Mouse (Mus musculus) liver, embryonic 16.5 days (tissue): ENCODE measurements at regions not wholly inside any gene's neighbourhood (a gene's known extent, or its start where the extent isn't known, plus 50 kb on each side); places are given as distances from the start of the nearest gene placed in this dataset.
"Not testable (repeated sequence)": the region's sequence is repeated elsewhere in the genome, so short reads cannot be mapped to it uniquely, and the experiment has no call there.

ENCODE experiments used
- ATAC-seq: fragments of 200-750 bp; cut with Nextera tagmentation; 2 replicates; pipeline ENCODE4 v1.8.0; 2017; ENCODE audit warnings: low read depth, mild to moderate bottlenecking, moderate number of reproducible peaks, moderate library complexity
- H3K27ac ChIP-seq: fragments of 300-500 bp; sonication (generic); 2 replicates; pipeline ENCODE4 v1.5.1; 2014; ENCODE audit warnings: mild to moderate bottlenecking, low read length
- H3K27me3 ChIP-seq: fragments of 300-500 bp; sonication (generic); 2 replicates; pipeline ENCODE4 v1.6.1; 2014; ENCODE audit warnings: low read depth, low read length, mixed read lengths; ENCODE audit not compliant: control insufficient read depth, insufficient read depth
- H3K36me3 ChIP-seq: fragments of 300-500 bp; sonication (generic); 2 replicates; pipeline ENCODE4 v1.6.1; 2014; ENCODE audit warnings: mild to moderate bottlenecking; ENCODE audit not compliant: control insufficient read depth, insufficient read depth
- H3K4me1 ChIP-seq: fragments of 300-500 bp; sonication (generic); 2 replicates; pipeline ENCODE4 v1.6.1; 2014; ENCODE audit warnings: low read depth, low read length, mixed read lengths; ENCODE audit not compliant: control insufficient read depth
- H3K4me2 ChIP-seq: fragments of 300-500 bp; sonication (generic); 2 replicates; pipeline ENCODE4 v1.6.1; 2014; ENCODE audit warnings: low read depth, low read length, mixed read lengths
- H3K4me3 ChIP-seq: fragments of 300-500 bp; sonication (generic); 2 replicates; pipeline ENCODE4 v1.5.1; 2014; ENCODE audit warnings: low read depth, mild to moderate bottlenecking, low read length
- H3K9ac ChIP-seq: fragments of 300-500 bp; sonication (generic); 2 replicates; pipeline ENCODE4 v1.6.1; 2014; ENCODE audit warnings: low read depth, low read length
- H3K9me3 ChIP-seq: fragments of 300-500 bp; sonication (generic); replicated peaks from 2 replicates; pipeline ENCODE4 v1.6.1; 2016; ENCODE audit warnings: low read length; ENCODE audit not compliant: control insufficient read depth
- WGBS: fragments of 180-500 bp; shearing (Covaris S2); extraction: QIAGEN DNeasy Blood & Tissue Kit; methylation state at CpG from one replicate; pipeline ENCODE4 v1.1.7; 2014; ENCODE audit not compliant: insufficient replicate concordance; 5-methylcytosine and 5-hydroxymethylcytosine counted together

DNA sequence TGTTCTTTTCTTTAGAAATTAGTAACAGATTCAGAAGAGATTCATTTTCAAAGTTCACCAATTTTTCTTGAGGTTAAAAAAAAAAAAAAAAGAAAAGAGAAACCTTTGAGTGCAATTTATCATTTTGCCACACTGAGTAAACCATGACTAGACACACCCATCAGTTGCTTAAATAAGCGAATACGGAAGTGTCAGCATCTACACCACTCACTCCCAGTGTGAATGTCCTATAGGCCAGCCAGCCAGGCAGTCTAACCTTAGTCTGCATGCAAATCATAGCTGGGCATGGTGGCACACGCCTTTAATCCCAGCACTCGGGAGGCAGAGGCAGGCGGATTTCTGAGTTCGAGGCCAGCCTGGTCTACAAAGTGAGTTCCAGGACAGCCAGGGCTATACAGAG is 498.6 kb downstream of the Bnc2 start:
- not testable (repeated sequence) for H3K4me3 ChIP-seq, H3K4me1 ChIP-seq, H3K27ac ChIP-seq, H3K9me3 ChIP-seq, H3K9ac ChIP-seq, H3K27me3 ChIP-seq, ATAC-seq, H3K4me2 ChIP-seq, H3K36me3 ChIP-seq
- WGBS, result 63% methylated on average over 6 of the region's 6 CpGs

DNA sequence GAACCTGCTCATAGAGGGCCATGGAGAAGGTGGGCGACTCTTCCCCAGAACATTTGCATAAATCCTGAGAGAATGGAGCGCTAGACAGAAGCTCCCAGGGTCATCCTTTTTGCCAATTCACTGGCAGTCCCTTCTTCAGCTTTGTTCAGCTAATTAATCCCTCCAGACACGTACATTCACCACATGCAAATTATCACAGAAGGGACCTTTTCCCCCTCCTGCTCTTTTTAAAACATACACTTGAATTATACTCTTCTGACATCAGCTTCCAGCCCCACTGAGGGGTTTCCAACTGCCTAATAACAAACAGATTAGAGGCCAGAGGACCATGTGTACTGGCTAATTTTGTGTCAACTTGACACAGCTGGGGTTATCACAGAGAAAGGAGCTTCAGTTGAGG is 497.2 kb downstream of the Bnc2 start:
- ATAC-seq, result no peak
- no peaks in the 10 kb centered on the region for H3K4me1 ChIP-seq
- no peaks in the 10 kb centered on the region for H3K9me3 ChIP-seq
- no peak overlapping the region for H3K4me2 ChIP-seq
- no peaks in the 10 kb centered on the region for H3K27me3 ChIP-seq
- H3K27ac ChIP-seq, result no peak overlapping the region
- no peak overlapping the region for H3K9ac ChIP-seq
- 44% methylated on average over 3 of the region's 3 CpGs for WGBS
- H3K4me3 ChIP-seq, result no peak overlapping the region
- H3K36me3 ChIP-seq, result no peaks in the 10 kb centered on the region

- Histone ChIP-seq H3K36me3 (no peaks in the 10 kb centered on the region), H3K27me3 (no peaks in the 10 kb centered on the region), H3K4me3 (no peak overlapping the region), H3K9ac (no peak overlapping the region), H3K27ac (no peak overlapping the region), H3K9me3 (no peaks in the 10 kb centered on the region), H3K4me2 (no peak overlapping the region), H3K4me1 (no peaks in the 10 kb centered on the region)
- ATAC-seq, result no peak
- WGBS, result 72% methylated on average over 4 of the region's 4 CpGs
Measured at GRCm38 (mm10) chr4:84184436-84184835, 490.6 kb downstream of the Bnc2 start.

DNA sequence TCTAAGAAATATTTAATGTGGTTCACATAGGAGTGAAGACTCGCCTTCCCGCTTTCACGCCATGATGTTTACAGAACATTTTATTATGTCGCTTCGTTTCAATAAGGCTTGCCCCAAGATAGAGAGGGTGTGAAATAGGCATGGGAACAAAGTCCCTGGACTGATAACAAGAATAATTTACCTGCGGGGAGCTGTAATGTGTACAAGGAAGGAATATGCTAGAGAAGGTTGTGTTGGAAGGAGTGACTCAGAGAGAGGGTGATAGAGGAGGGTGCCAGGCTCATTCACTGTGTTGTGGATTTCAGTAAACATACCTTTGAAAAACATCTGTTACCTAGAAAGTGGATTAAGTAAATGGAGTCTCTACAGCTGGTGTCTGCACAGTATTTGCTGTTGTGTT is 490.2 kb downstream of the Bnc2 start:
- 75% methylated on average over 6 of the region's 6 CpGs for WGBS
- H3K4me3 ChIP-seq, result no peak overlapping the region
- no peak for ATAC-seq
- H3K27ac ChIP-seq, result no peak overlapping the region
- no peaks in the 10 kb centered on the region for H3K27me3 ChIP-seq
- no peaks in the 10 kb centered on the region for H3K4me1 ChIP-seq
- no peaks in the 10 kb centered on the region for H3K36me3 ChIP-seq
- H3K9ac ChIP-seq, result no peak overlapping the region
- no peak overlapping the region for H3K4me2 ChIP-seq
- no peaks in the 10 kb centered on the region for H3K9me3 ChIP-seq

- Histone ChIP-seq H3K4me1 (no peaks in the 10 kb centered on the region), H3K27me3 (no peaks in the 10 kb centered on the region), H3K36me3 (no peaks in the 10 kb centered on the region), H3K4me3 (no peak overlapping the region), H3K9me3 (no peaks in the 10 kb centered on the region), H3K27ac (no peak overlapping the region), H3K9ac (no peak overlapping the region), H3K4me2 (no peak overlapping the region)
- WGBS, result 68% methylated on average over 12 of the region's 12 CpGs
- ATAC-seq, result no peak
Measured at GRCm38 (mm10) chr4:84189315-84189714, 485.8 kb downstream of the Bnc2 start.

DNA sequence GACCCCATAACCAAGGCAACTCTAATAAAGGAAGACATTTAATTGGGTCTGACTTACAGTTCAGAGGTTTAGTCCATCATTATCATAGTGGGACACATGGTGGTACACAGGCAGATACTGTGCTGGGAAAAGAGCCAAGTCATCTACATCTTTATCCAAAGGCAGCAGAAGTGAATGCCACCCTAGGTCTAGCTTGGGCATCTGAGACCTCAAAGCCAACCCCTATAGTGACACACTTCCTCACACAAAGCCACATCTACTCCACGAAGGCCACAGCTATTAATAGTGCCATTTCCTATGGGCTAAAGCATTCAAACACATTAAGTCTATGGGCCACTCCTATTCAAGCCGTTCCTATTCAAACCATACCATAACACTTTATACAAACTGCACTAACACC is 483.8 kb downstream of the Bnc2 start:
- no peaks in the 10 kb centered on the region for H3K36me3 ChIP-seq
- no peak overlapping the region for H3K27ac ChIP-seq
- no peaks in the 10 kb centered on the region for H3K9me3 ChIP-seq
- H3K9ac ChIP-seq, result no peak overlapping the region
- no peaks in the 10 kb centered on the region for H3K27me3 ChIP-seq
- no peak overlapping the region for H3K4me2 ChIP-seq
- ATAC-seq, result no peak
- H3K4me3 ChIP-seq, result no peak overlapping the region
- WGBS, result 46% methylated on average over 2 of the region's 2 CpGs
- H3K4me1 ChIP-seq, result no peaks in the 10 kb centered on the region

DNA sequence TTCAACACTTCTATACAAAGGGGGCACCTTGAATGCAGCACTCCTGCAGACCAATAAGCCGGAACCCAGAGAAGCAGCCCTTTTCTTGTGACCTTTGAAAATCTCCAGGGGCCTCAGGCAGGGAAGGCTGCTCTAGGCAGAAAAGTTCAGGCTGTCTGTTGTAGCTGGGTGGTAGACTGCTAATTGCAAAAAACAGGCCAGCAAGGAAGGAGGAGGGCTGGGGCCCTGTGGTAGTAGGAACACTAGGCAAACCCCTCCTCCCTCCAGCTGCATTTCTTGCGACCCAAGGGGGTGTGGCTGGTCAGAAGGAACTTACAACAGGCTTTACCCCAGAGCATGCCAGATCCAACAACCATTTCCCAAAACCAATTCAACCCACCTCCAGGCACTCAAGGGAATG is 482.8 kb downstream of the Bnc2 start:
- H3K4me1 ChIP-seq, result no peaks in the 10 kb centered on the region
- no peak overlapping the region for H3K9ac ChIP-seq
- H3K4me2 ChIP-seq, result no peak overlapping the region
- WGBS, result 63% methylated on average over 2 of the region's 2 CpGs
- no peak for ATAC-seq
- H3K4me3 ChIP-seq, result no peak overlapping the region
- no peak overlapping the region for H3K27ac ChIP-seq
- no peaks in the 10 kb centered on the region for H3K36me3 ChIP-seq
- no peaks in the 10 kb centered on the region for H3K27me3 ChIP-seq
- H3K9me3 ChIP-seq, result no peaks in the 10 kb centered on the region

DNA sequence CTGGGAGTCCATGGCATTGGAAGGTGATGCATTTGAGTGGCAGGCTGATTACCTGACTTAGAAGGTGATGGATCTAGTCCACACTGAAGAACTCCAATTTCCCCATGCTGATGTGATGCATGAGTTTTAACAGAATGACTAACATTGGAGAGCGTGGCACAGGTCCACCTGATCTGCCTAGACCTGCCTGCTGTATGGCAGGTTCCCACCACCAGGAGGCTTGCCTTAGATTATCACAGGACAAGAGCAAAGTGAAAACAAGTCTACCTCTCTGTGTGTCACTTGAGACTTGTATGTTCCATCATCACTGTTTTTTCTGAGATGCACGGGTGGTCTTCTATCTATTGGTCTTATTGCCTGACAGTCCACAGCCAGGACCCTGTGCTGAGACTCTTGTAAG is 478.3 kb downstream of the Bnc2 start:
- Histone ChIP-seq H3K9ac (no peak overlapping the region), H3K27me3 (no peaks in the 10 kb centered on the region), H3K27ac (no peak overlapping the region), H3K4me2 (no peak overlapping the region), H3K9me3 (no peaks in the 10 kb centered on the region), H3K36me3 (no peaks in the 10 kb centered on the region), H3K4me1 (no peaks in the 10 kb centered on the region), H3K4me3 (no peak overlapping the region)
- WGBS, result 45% methylated on average over 2 of the region's 2 CpGs
- no peak for ATAC-seq

DNA sequence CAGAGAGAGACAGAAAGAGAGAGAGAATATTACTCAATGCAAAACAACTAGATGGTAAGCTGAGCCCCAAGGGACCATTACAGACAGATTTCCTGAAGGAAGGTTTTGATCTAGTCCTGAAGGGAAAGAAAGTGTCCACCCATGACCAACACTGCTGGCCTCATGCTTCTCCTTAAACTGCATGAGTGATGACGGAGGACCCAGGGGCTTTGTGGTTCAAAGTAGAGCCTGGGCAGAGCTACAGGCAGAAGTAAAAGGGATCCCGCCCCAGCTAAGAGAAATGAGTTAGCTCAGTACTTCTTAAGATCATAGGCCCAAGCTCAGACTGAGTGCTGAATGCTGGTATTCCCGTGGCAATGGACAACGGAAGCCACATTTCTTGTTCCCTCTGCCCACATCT is 476.9 kb downstream of the Bnc2 start:
- no peaks in the 10 kb centered on the region for H3K27me3 ChIP-seq
- no peak overlapping the region for H3K4me3 ChIP-seq
- H3K4me2 ChIP-seq, result no peak overlapping the region
- H3K36me3 ChIP-seq, result no peaks in the 10 kb centered on the region
- H3K9ac ChIP-seq, result no peak overlapping the region
- no peaks in the 10 kb centered on the region for H3K9me3 ChIP-seq
- ATAC-seq, result no peak
- H3K4me1 ChIP-seq, result no peaks in the 10 kb centered on the region
- no peak overlapping the region for H3K27ac ChIP-seq
- 72% methylated on average over 4 of the region's 4 CpGs for WGBS

GRCm38 (mm10) chr4:84199181-84199656 is 475.9 kb downstream of the Bnc2 start:
- ATAC-seq, result no peak
- H3K4me1 ChIP-seq, result no peaks in the 10 kb centered on the region
- H3K4me2 ChIP-seq, result no peak overlapping the region
- H3K9me3 ChIP-seq, result no peaks in the 10 kb centered on the region
- WGBS, result 56% methylated on average over 9 of the region's 9 CpGs
- H3K36me3 ChIP-seq, result no peaks in the 10 kb centered on the region
- H3K27me3 ChIP-seq, result no peaks in the 10 kb centered on the region
- H3K9ac ChIP-seq, result no peak overlapping the region
- H3K4me3 ChIP-seq, result no peak overlapping the region
- no peak overlapping the region for H3K27ac ChIP-seq
